In genomic region chr9:43115431-43116133, GRCm38 (mm10) we compare ENCODE assay signal across 8 mouse cellular contexts. TPM values are rescaled to one million over a fixed set of nuclear protein-coding genes. Genes with fewer than 3 reads are reported as not detected.
DNase-seq lines count a peak whose midpoint lies in the region; ATAC-seq and TF ChIP-seq lines count a peak whose summit lies in the region.

No protein-coding gene starts in this region.

- peak overlapping the region; percentile 98 for H3K9ac ChIP-seq in hindbrain, embryonic 13.5 days
- peak overlapping the region; percentile 75 for H3K9ac ChIP-seq in liver, embryonic 13.5 days

- no peak for TF ChIP-seq CTCF in G1E (IDR thresholded peaks at IDR 0.05; ENCODE audit: low read depth, low read length)

- H3K27me3 ChIP-seq in G1E (ENCODE audit: insufficient read depth, low read length) = peaks cover 3% of the 10 kb centered on the region; the same call in 1 of the 2 replicates
- no peaks in the 10 kb centered on the region for H3K27me3 ChIP-seq in hindbrain, embryonic 13.5 days
- H3K27me3 ChIP-seq in liver, embryonic 13.5 days = peaks cover 91% of the 10 kb centered on the region

- H3K4me3 ChIP-seq in G1E (ENCODE audit: low read depth, low read length) = peak overlapping the region; percentile 72
- peak overlapping the region; percentile 86 for H3K4me3 ChIP-seq in hindbrain, embryonic 13.5 days
- H3K4me3 ChIP-seq in liver, embryonic 13.5 days (replicated peaks) = peak overlapping the region; percentile 67

- H3K27ac ChIP-seq in hindbrain, embryonic 13.5 days = peak overlapping the region; percentile 75
- peak overlapping the region; percentile 85 for H3K27ac ChIP-seq in liver, embryonic 13.5 days

- ATAC-seq in cerebellum, adult (ENCODE audit: insufficient number of reproducible peaks, low FRiP score, low TSS enrichment) = peak; percentile 29; the same call in 1 of the 2 replicates
- ATAC-seq in G1E (ENCODE audit: extremely low read depth, insufficient number of reproducible peaks, low FRiP score, poor library complexity, severe bottlenecking) = no peak
- ATAC-seq in hindbrain, embryonic 13.5 days (ENCODE audit: low FRiP score) = no peak
- ATAC-seq in liver, embryonic 13.5 days (ENCODE audit: low read depth) = peak; percentile 4; the same call in 1 of the 2 replicates

- no peaks in the 10 kb centered on the region for H3K9me3 ChIP-seq in G1E (replicated peaks)
- no peaks in the 10 kb centered on the region for H3K9me3 ChIP-seq in hindbrain, embryonic 13.5 days
- H3K9me3 ChIP-seq in liver, embryonic 13.5 days (replicated peaks) = no peaks in the 10 kb centered on the region

- peaks cover 37% of the 10 kb centered on the region for H3K4me1 ChIP-seq in G1E (ENCODE audit: insufficient read depth, low read depth, low read length)
- peaks cover 30% of the 10 kb centered on the region for H3K4me1 ChIP-seq in hindbrain, embryonic 13.5 days (replicated peaks)
- peaks cover 33% of the 10 kb centered on the region for H3K4me1 ChIP-seq in liver, embryonic 13.5 days (replicated peaks)

- DNase-seq in cerebellum, postnatal 14 days = no peak
- no peak for DNase-seq in G1E (ENCODE audit: low spot score)
- no peak for DNase-seq in liver, embryonic 13.5 days
- no peak for DNase-seq in urinary bladder, adult 2 months (ENCODE audit: low spot score)
- no peak for DNase-seq in ovary, postnatal 36 days (ENCODE audit: low spot score)
- no peak for DNase-seq in embryo, embryonic 9.5 days (ENCODE audit: extremely low spot score)

- peaks cover 10% of the 10 kb centered on the region for H3K36me3 ChIP-seq in G1E (replicated peaks)
- peaks cover 17% of the 10 kb centered on the region for H3K36me3 ChIP-seq in hindbrain, embryonic 13.5 days
- no peaks in the 10 kb centered on the region for H3K36me3 ChIP-seq in liver, embryonic 13.5 days

- WGBS in hindbrain, embryonic 13.5 days = 16% methylated on average over 12 of the region's 12 CpGs
- WGBS in liver, embryonic 13.5 days (ENCODE audit: insufficient replicate concordance) = 29% methylated on average over 12 of the region's 12 CpGs

- peak overlapping the region; percentile 77 for H3K4me2 ChIP-seq in hindbrain, embryonic 13.5 days
- peak overlapping the region; percentile 88 for H3K4me2 ChIP-seq in liver, embryonic 13.5 days

RNA-seq across cellular contexts. Expression of gene Tmem136, which starts 0.8 kb away (rescaled TPM):
- total RNA-seq in G1E (2014; fragmentation: Nextera tagmentation) (11.4 and 12.5 TPM in 2 replicates), G1E (2017) (1.1 and 2.0 TPM in 2 replicates)
- 0.39 and 0.48 TPM in 2 replicates for polyA plus RNA-seq in G1E (2012)
- 11.0 and 11.5 TPM in 2 replicates for polyA plus RNA-seq in hindbrain, embryonic 13.5 days (2015; fragmentation: Nextera tagmentation; extraction: Ambion mirVana)
- 0.64 and 0.73 TPM in 2 replicates for polyA plus RNA-seq in liver, embryonic 13.5 days (2015; fragmentation: Nextera tagmentation; extraction: Ambion mirVana)
- 6.1 and 6.3 TPM in 2 replicates for polyA plus RNA-seq in urinary bladder, adult 2 months (2012; rRNA removed)

RNA-seq across cellular contexts. Expression of gene Arhgef12, which starts 8.5 kb away (rescaled TPM):
- total RNA-seq in G1E (2014; fragmentation: Nextera tagmentation) = 58.7 and 76.3 TPM in 2 replicates
- 47.8 and 53.3 TPM in 2 replicates for total RNA-seq in G1E (2017)
- 4.2 and 5.9 TPM in 2 replicates for polyA plus RNA-seq in G1E (2012)
- polyA plus RNA-seq in hindbrain, embryonic 13.5 days (2015; fragmentation: Nextera tagmentation; extraction: Ambion mirVana) = 19.8 and 23.6 TPM in 2 replicates
- polyA plus RNA-seq in liver, embryonic 13.5 days (2015; fragmentation: Nextera tagmentation; extraction: Ambion mirVana) = 4.3 and 5.3 TPM in 2 replicates
- 34.8 and 47.7 TPM in 2 replicates for polyA plus RNA-seq in urinary bladder, adult 2 months (2012; rRNA removed)

Comparison
In these comparisons a context has a peak if more than half of its experiments do, and no peak if none do; other contexts are left out.
1. ATAC-seq: peak in cerebellum, adult (single experiment) and liver, embryonic 13.5 days (single experiment); none in G1E (single experiment) and hindbrain, embryonic 13.5 days (single experiment).
2. Peak in every context shown above with its lines, with median percentiles within 50 percentile points of each other: H3K4me3 ChIP-seq.